ENCODE assay signal across 9 mouse cellular contexts in genomic region chr4:139386869-139387319, GRCm38 (mm10). TPM values are rescaled to one million over a fixed set of nuclear protein-coding genes. Genes with fewer than 3 reads are reported as not detected.
DNase-seq lines count a peak whose midpoint lies in the region; ATAC-seq lines count a peak whose summit lies in the region.
"Had no signal": no experiment of that assay in that cellular context is flagged by ENCODE, and none has a peak within 500 bp of the region (broad histone marks: within the 10 kb centered on the region; RNA-seq: fewer than 3 reads in every experiment).

No protein-coding gene starts in this region.

- H3K4me2 ChIP-seq in kidney, embryonic 15.5 days, result no peak overlapping the region
- H3K4me2 ChIP-seq in forebrain, embryonic 16.5 days (ENCODE audit: low read length), result no peak overlapping the region

- no peaks in the 10 kb centered on the region for H3K9me3 ChIP-seq in kidney, embryonic 15.5 days (replicated peaks)
- no peaks in the 10 kb centered on the region for H3K9me3 ChIP-seq in forebrain, embryonic 16.5 days (ENCODE audit: control insufficient read depth, low read length)

- no peak for DNase-seq in kidney, adult 11 months
- peak; percentile 26 for DNase-seq in adrenal gland, postnatal 14 days
- DNase-seq in induced T-regulatory cell, adult 2 months (ENCODE audit: low read depth), result peak; percentile 11
- peak; percentile 79 to 80 for DNase-seq in lung, postnatal 4 days
- no peak for DNase-seq in right cerebral cortex, adult 18-20 months
- no peak for DNase-seq in gastrocnemius, postnatal 10 days

- H3K27ac ChIP-seq in kidney, embryonic 15.5 days, result 0 out of 2 replicates have a peak overlapping the region, but pooled peaks have one; percentile 28
- no peak overlapping the region for H3K27ac ChIP-seq in forebrain, embryonic 16.5 days (ENCODE audit: low read length)

- no peak overlapping the region for H3K9ac ChIP-seq in kidney, embryonic 15.5 days
- no peak overlapping the region for H3K9ac ChIP-seq in forebrain, embryonic 16.5 days (replicated peaks; ENCODE audit: low read depth, low read length)

- WGBS in kidney, embryonic 15.5 days, result 54% methylated on average over 6 of the region's 6 CpGs
- WGBS in forebrain, embryonic 16.5 days, result 61% methylated on average over 6 of the region's 6 CpGs

- no peak for ATAC-seq in kidney, embryonic 15.5 days (replicated peaks; ENCODE audit: low FRiP score)
- no peak for ATAC-seq in forebrain, embryonic 16.5 days

- H3K4me3 ChIP-seq in kidney, embryonic 15.5 days (replicated peaks), result no peak overlapping the region
- H3K4me3 ChIP-seq in forebrain, embryonic 16.5 days (replicated peaks; ENCODE audit: low read length), result no peak overlapping the region
- H3K4me3 ChIP-seq: erythroblast, embryonic 14.5 days had no signal

- peaks cover 24% of the 10 kb centered on the region for H3K36me3 ChIP-seq in kidney, embryonic 15.5 days
- H3K36me3 ChIP-seq in forebrain, embryonic 16.5 days (ENCODE audit: control insufficient read depth, insufficient read depth), result peaks cover 5% of the 10 kb centered on the region

- H3K27me3 ChIP-seq in kidney, embryonic 15.5 days, result no peaks in the 10 kb centered on the region
- no peaks in the 10 kb centered on the region for H3K27me3 ChIP-seq in forebrain, embryonic 16.5 days (replicated peaks; ENCODE audit: control insufficient read depth, insufficient read depth, low read length)

- H3K4me1 ChIP-seq in kidney, embryonic 15.5 days, result peaks cover 11% of the 10 kb centered on the region
- H3K4me1 ChIP-seq in forebrain, embryonic 16.5 days (replicated peaks; ENCODE audit: control insufficient read depth, insufficient read depth, low read length), result peaks cover 9% of the 10 kb centered on the region

RNA-seq across cellular contexts. Expression of gene Ubr4, which starts 34.5 kb away (rescaled TPM):
- polyA plus RNA-seq in kidney, embryonic 15.5 days (2015; fragmentation: Nextera tagmentation; extraction: Ambion mirVana), result 66.4 and 72.2 TPM in 2 replicates
- total RNA-seq in adrenal gland, postnatal 14 days (2021), result 124 and 133 TPM in 2 replicates
- 84.3 and 87.7 TPM in 2 replicates for polyA plus RNA-seq in forebrain, embryonic 16.5 days (2015; fragmentation: Nextera tagmentation; extraction: Ambion mirVana)
- 10 to 100 TPM; 79.7 to 99.0 TPM for total RNA-seq in gastrocnemius, postnatal 10 days (2021)

RNA-seq across cellular contexts. Expression of gene Emc1, which starts 34.5 kb away (rescaled TPM):
- polyA plus RNA-seq in kidney, embryonic 15.5 days (2015; fragmentation: Nextera tagmentation; extraction: Ambion mirVana), result 32.2 and 32.3 TPM in 2 replicates
- total RNA-seq in adrenal gland, postnatal 14 days (2021), result 41.2 and 43.1 TPM in 2 replicates
- 43.2 and 45.6 TPM in 2 replicates for polyA plus RNA-seq in forebrain, embryonic 16.5 days (2015; fragmentation: Nextera tagmentation; extraction: Ambion mirVana)
- total RNA-seq in gastrocnemius, postnatal 10 days (2021), result 10 to 100 TPM; 30.7 TPM

RNA-seq across cellular contexts. Expression of gene Mrto4, which starts 34.5 kb away (rescaled TPM):
- polyA plus RNA-seq in kidney, embryonic 15.5 days (2015; fragmentation: Nextera tagmentation; extraction: Ambion mirVana), result 123 and 130 TPM in 2 replicates
- 55.0 and 64.9 TPM in 2 replicates for total RNA-seq in adrenal gland, postnatal 14 days (2021)
- 109 and 111 TPM in 2 replicates for polyA plus RNA-seq in forebrain, embryonic 16.5 days (2015; fragmentation: Nextera tagmentation; extraction: Ambion mirVana)
- 10 to 100 TPM; 44.3 to 44.9 TPM for total RNA-seq in gastrocnemius, postnatal 10 days (2021)

Comparison
In these comparisons a context has a peak if more than half of its experiments do, and no peak if none do; other contexts are left out.
1. DNase-seq: peak in adrenal gland, postnatal 14 days (single experiment), induced T-regulatory cell, adult 2 months (single experiment) and lung, postnatal 4 days (2 of 2); none in kidney, adult 11 months (single experiment), right cerebral cortex, adult 18-20 months (single experiment) and gastrocnemius, postnatal 10 days (single experiment).